Mouse (Mus musculus) ES-E14 (cell line): ENCODE measurements around the gene Pi4kb.

Experiments
- HCFC1 ChIP-seq: IDR thresholded peaks from 2 replicates; pipeline ENCODE4 v1.6.1; 2012; ENCODE audit warnings: low read length, inconsistent platforms, borderline replicate concordance; ENCODE audit not compliant: insufficient read depth
- ZC3H11A ChIP-seq: IDR thresholded peaks from 2 replicates; pipeline ENCODE4 v1.6.1; 2012; ENCODE audit warnings: low read depth, mild to moderate bottlenecking, inconsistent platforms, low read length, borderline replicate concordance

- TF ChIP-seq ZC3H11A: no peak
- no peak for TF ChIP-seq HCFC1
These were observed 55.4 kb downstream of the Pi4kb start for GRCm38 (mm10) chr3:95029953-95030352.
